Mouse (Mus musculus): ENCODE results near the gene Htr1a. TPM values are rescaled to one million over a fixed set of nuclear protein-coding genes. Genes with fewer than 3 reads are reported as not detected.

Gene Htr1a
- polyA plus RNA-seq (2015; fragmentation: Nextera tagmentation; extraction: Ambion mirVana): not detected in 2 replicates

- Histone ChIP-seq H3K4me2 (ENCODE audit: low read depth, low read length) (no peak within 1 kb of the TSS), H3K4me1 (ENCODE audit: control insufficient read depth, insufficient read depth, low read length) (no peaks in the 10 kb centered on the region), H3K27ac (ENCODE audit: low read length) (no peak within 1 kb of the TSS), H3K4me3 (ENCODE audit: low read length) (no peak within 1 kb of the TSS), H3K9ac (ENCODE audit: low read depth, low read length) (no peak within 1 kb of the TSS), H3K9me3 (ENCODE audit: control insufficient read depth, low read length) (no peaks in the 10 kb centered on the region), H3K27me3 (replicated peaks; ENCODE audit: control insufficient read depth, insufficient read depth, low read length) (peaks cover 25% of the 10 kb centered on the region), H3K36me3 (ENCODE audit: control insufficient read depth, insufficient read depth, low read length) (no peaks in the 10 kb centered on the region)
- WGBS: 5% methylated on average over 8 of the region's 8 CpGs
- no peak for ATAC-seq
These were observed at the start of gene Htr1a for GRCm38 (mm10) chr13:105443339-105443738. Gene Htr1a (plus strand): TSS chr13:105443639.

- Histone ChIP-seq H3K9ac (ENCODE audit: low read depth, low read length) (no peak overlapping the region), H3K36me3 (ENCODE audit: control insufficient read depth, insufficient read depth, low read length) (no peaks in the 10 kb centered on the region), H3K4me1 (ENCODE audit: control insufficient read depth, insufficient read depth, low read length) (no peaks in the 10 kb centered on the region), H3K27me3 (replicated peaks; ENCODE audit: control insufficient read depth, insufficient read depth, low read length) (no peaks in the 10 kb centered on the region), H3K4me3 (ENCODE audit: low read length) (no peak overlapping the region), H3K4me2 (ENCODE audit: low read depth, low read length) (no peak overlapping the region), H3K9me3 (ENCODE audit: control insufficient read depth, low read length) (no peaks in the 10 kb centered on the region), H3K27ac (ENCODE audit: low read length) (no peak overlapping the region)
- no peak for ATAC-seq
- WGBS: 78% methylated on average over 10 of the region's 10 CpGs
These were observed 31.7 kb upstream of the Htr1a start for GRCm38 (mm10) chr13:105411535-105412326.

DNA sequence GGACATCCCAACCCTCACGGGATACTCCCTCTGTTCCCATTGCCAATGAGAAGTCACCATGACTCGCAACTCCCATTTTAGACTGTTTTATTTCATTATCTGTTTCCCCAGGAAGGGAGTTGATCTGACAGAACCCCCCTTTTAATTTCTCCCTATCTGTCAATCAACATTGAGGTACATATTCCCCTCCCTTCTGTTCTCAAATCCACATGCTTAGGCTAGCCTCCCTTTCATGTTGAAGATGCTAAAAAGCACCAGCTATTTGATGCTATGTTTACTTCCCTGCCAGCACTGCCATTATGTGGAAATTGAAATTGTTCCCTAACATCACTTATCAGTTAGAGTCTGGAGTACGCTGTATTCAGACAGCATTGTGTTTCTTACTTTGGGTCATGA, 31.1 kb upstream of the Htr1a start:
- no peaks in the 10 kb centered on the region for H3K36me3 ChIP-seq (ENCODE audit: control insufficient read depth, insufficient read depth, low read length)
- no peak overlapping the region for H3K9ac ChIP-seq (ENCODE audit: low read depth, low read length)
- no peak overlapping the region for H3K4me3 ChIP-seq (ENCODE audit: low read length)
- ATAC-seq: no peak
- H3K27me3 ChIP-seq (replicated peaks; ENCODE audit: control insufficient read depth, insufficient read depth, low read length): no peaks in the 10 kb centered on the region
- no peaks in the 10 kb centered on the region for H3K9me3 ChIP-seq (ENCODE audit: control insufficient read depth, low read length)
- no peak overlapping the region for H3K4me2 ChIP-seq (ENCODE audit: low read depth, low read length)
- WGBS: 92% methylated on average over 3 of the region's 3 CpGs
- no peaks in the 10 kb centered on the region for H3K4me1 ChIP-seq (ENCODE audit: control insufficient read depth, insufficient read depth, low read length)
- no peak overlapping the region for H3K27ac ChIP-seq (ENCODE audit: low read length)

GRCm38 (mm10) chr13:105433141-105433540, 10.3 kb upstream of the Htr1a start:
- Histone ChIP-seq H3K9ac (ENCODE audit: low read depth, low read length) (no peak overlapping the region), H3K4me3 (ENCODE audit: low read length) (no peak overlapping the region), H3K9me3 (ENCODE audit: control insufficient read depth, low read length) (no peaks in the 10 kb centered on the region), H3K27ac (ENCODE audit: low read length) (no peak overlapping the region), H3K27me3 (replicated peaks; ENCODE audit: control insufficient read depth, insufficient read depth, low read length) (no peaks in the 10 kb centered on the region), H3K4me2 (ENCODE audit: low read depth, low read length) (no peak overlapping the region), H3K4me1 (ENCODE audit: control insufficient read depth, insufficient read depth, low read length) (no peaks in the 10 kb centered on the region), H3K36me3 (ENCODE audit: control insufficient read depth, insufficient read depth, low read length) (no peaks in the 10 kb centered on the region)
- WGBS: 80% methylated on average over 2 of the region's 2 CpGs
- ATAC-seq: no peak

- H3K4me2 ChIP-seq (ENCODE audit: low read depth, low read length): no peak overlapping the region
- H3K27me3 ChIP-seq (replicated peaks; ENCODE audit: control insufficient read depth, insufficient read depth, low read length): no peaks in the 10 kb centered on the region
- no peak overlapping the region for H3K27ac ChIP-seq (ENCODE audit: low read length)
- no peaks in the 10 kb centered on the region for H3K36me3 ChIP-seq (ENCODE audit: control insufficient read depth, insufficient read depth, low read length)
- no peak overlapping the region for H3K9ac ChIP-seq (ENCODE audit: low read depth, low read length)
- 84% methylated on average over 1 of the region's 1 CpGs for WGBS
- no peaks in the 10 kb centered on the region for H3K4me1 ChIP-seq (ENCODE audit: control insufficient read depth, insufficient read depth, low read length)
- no peak for ATAC-seq
- no peaks in the 10 kb centered on the region for H3K9me3 ChIP-seq (ENCODE audit: control insufficient read depth, low read length)
- no peak overlapping the region for H3K4me3 ChIP-seq (ENCODE audit: low read length)
These were observed 9.8 kb upstream of the Htr1a start for GRCm38 (mm10) chr13:105433630-105434029.

DNA sequence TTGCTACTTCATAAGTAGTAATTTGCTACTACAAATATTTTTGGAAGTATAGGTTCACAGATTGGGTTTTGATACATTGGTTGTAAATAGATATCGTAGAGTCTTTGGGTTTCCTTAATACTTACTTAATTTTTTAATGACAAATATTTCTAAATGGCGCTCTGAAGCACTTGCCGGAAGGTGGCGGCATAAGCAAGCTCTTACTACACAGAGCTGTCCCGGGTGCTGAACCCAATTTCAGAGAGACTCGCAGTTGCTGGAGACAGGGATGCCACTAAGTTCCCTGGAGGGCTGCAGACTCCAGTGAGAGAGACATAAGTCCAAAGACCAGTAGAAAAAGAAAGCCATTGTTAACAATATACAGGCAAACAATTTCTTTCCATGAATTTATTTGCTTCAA, 863 bp upstream of the Htr1a start:
- Histone ChIP-seq H3K36me3 (ENCODE audit: control insufficient read depth, insufficient read depth, low read length) (no peaks in the 10 kb centered on the region), H3K9ac (ENCODE audit: low read depth, low read length) (no peak overlapping the region), H3K4me3 (ENCODE audit: low read length) (no peak overlapping the region), H3K4me1 (ENCODE audit: control insufficient read depth, insufficient read depth, low read length) (no peaks in the 10 kb centered on the region), H3K9me3 (ENCODE audit: control insufficient read depth, low read length) (no peaks in the 10 kb centered on the region), H3K4me2 (ENCODE audit: low read depth, low read length) (no peak overlapping the region), H3K27me3 (replicated peaks; ENCODE audit: control insufficient read depth, insufficient read depth, low read length) (peaks cover 25% of the 10 kb centered on the region), H3K27ac (ENCODE audit: low read length) (no peak overlapping the region)
- WGBS: 5% methylated on average over 6 of the region's 6 CpGs
- no peak for ATAC-seq

DNA sequence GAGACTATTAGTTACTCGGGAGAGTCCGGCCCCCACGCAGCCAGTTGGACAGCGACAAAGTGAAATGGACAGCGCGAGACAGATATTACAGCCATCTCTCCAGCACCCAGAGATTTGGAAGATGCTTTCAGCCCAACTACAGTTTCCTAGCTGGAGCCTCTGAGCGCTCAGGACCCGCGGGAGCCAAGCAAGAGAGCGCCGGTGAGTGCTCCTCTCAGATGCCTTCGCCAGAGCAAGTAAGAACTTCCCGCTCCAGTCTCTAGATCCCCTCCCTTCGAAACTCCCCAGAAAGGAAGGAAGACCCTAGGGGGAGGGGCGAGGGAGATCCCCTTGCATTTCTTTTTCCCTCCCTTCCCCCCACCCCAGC, 415 bp downstream of the Htr1a start:
- WGBS: 1% methylated on average over 15 of the region's 15 CpGs
- Histone ChIP-seq H3K4me2 (ENCODE audit: low read depth, low read length) (no peak overlapping the region), H3K4me3 (ENCODE audit: low read length) (no peak overlapping the region), H3K9ac (ENCODE audit: low read depth, low read length) (no peak overlapping the region), H3K27me3 (replicated peaks; ENCODE audit: control insufficient read depth, insufficient read depth, low read length) (peaks cover 25% of the 10 kb centered on the region), H3K27ac (ENCODE audit: low read length) (no peak overlapping the region), H3K9me3 (ENCODE audit: control insufficient read depth, low read length) (no peaks in the 10 kb centered on the region), H3K36me3 (ENCODE audit: control insufficient read depth, insufficient read depth, low read length) (no peaks in the 10 kb centered on the region), H3K4me1 (ENCODE audit: control insufficient read depth, insufficient read depth, low read length) (no peaks in the 10 kb centered on the region)
- no peak for ATAC-seq

DNA sequence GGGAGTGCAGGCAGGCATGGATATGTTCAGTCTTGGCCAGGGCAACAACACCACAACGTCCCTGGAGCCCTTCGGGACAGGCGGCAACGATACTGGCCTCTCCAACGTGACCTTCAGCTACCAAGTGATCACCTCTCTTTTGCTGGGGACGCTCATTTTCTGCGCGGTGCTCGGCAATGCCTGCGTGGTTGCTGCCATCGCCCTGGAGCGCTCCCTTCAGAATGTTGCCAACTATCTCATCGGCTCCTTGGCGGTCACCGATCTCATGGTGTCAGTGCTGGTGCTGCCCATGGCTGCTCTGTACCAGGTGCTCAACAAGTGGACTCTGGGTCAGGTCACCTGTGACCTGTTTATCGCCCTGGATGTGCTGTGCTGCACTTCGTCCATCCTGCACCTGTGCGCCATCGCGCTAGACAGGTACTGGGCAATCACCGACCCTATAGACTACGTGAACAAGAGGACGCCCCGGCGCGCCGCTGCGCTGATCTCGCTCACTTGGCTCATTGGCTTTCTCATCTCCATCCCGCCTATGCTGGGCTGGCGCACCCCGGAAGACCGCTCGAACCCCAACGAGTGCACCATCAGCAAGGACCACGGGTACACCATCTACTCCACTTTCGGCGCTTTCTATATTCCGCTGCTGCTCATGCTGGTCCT, 927 bp downstream of the Htr1a start:
- under 1% methylated on average over 39 of the region's 39 CpGs for WGBS
- H3K36me3 ChIP-seq (ENCODE audit: control insufficient read depth, insufficient read depth, low read length): no peaks in the 10 kb centered on the region
- no peak overlapping the region for H3K4me2 ChIP-seq (ENCODE audit: low read depth, low read length)
- no peak overlapping the region for H3K27ac ChIP-seq (ENCODE audit: low read length)
- H3K9me3 ChIP-seq (ENCODE audit: control insufficient read depth, low read length): no peaks in the 10 kb centered on the region
- ATAC-seq: no peak
- H3K27me3 ChIP-seq (replicated peaks; ENCODE audit: control insufficient read depth, insufficient read depth, low read length): peaks cover 25% of the 10 kb centered on the region
- H3K4me3 ChIP-seq (ENCODE audit: low read length): no peak overlapping the region
- no peak overlapping the region for H3K9ac ChIP-seq (ENCODE audit: low read depth, low read length)
- H3K4me1 ChIP-seq (ENCODE audit: control insufficient read depth, insufficient read depth, low read length): no peaks in the 10 kb centered on the region

GRCm38 (mm10) chr13:105444895-105445281, 1.4 kb downstream of the Htr1a start:
- H3K27ac ChIP-seq (ENCODE audit: low read length): no peak overlapping the region
- no peak overlapping the region for H3K4me2 ChIP-seq (ENCODE audit: low read depth, low read length)
- WGBS: 3% methylated on average over 26 of the region's 26 CpGs
- no peak for ATAC-seq
- H3K36me3 ChIP-seq (ENCODE audit: control insufficient read depth, insufficient read depth, low read length): no peaks in the 10 kb centered on the region
- H3K9me3 ChIP-seq (ENCODE audit: control insufficient read depth, low read length): no peaks in the 10 kb centered on the region
- no peak overlapping the region for H3K9ac ChIP-seq (ENCODE audit: low read depth, low read length)
- H3K4me1 ChIP-seq (ENCODE audit: control insufficient read depth, insufficient read depth, low read length): no peaks in the 10 kb centered on the region
- H3K4me3 ChIP-seq (ENCODE audit: low read length): no peak overlapping the region
- peaks cover 25% of the 10 kb centered on the region for H3K27me3 ChIP-seq (replicated peaks; ENCODE audit: control insufficient read depth, insufficient read depth, low read length)

Data from intestine, embryonic 16.5 days (tissue).